Mouse (Mus musculus) kidney, embryonic 16.5 days (tissue): ENCODE results near the gene Dnajc9. TPM values are rescaled to one million over a fixed set of nuclear protein-coding genes. Genes with fewer than 3 reads are reported as not detected.

Experiments
- polyA plus RNA-seq: library from polyadenylated mRNA; unstranded; fragments of >200 nt; fragmentation: Nextera tagmentation; extraction: Ambion mirVana; gene quantifications from 2 replicates; pipeline ENCODE4 v1.2.1, GENCODE M21; 2015

Dnajc9 gene
- polyA plus RNA-seq, 1 experiment from 2014 or later: 184 TPM

Other genes starting within 250 kb of the Dnajc9 start
- gene Kcnk5, start 207.1 kb downstream of the Dnajc9 start, polyA plus RNA-seq: 21.9 and 22.7 TPM in 2 replicates
- not detected in 2 replicates for gene Kcnk16, start 119.7 kb downstream of the Dnajc9 start, polyA plus RNA-seq
- 13.9 and 21.0 TPM in 2 replicates for gene Nudt13, start 94.2 kb downstream of the Dnajc9 start, polyA plus RNA-seq
- 60.9 and 61.9 TPM in 2 replicates for gene Ecd, start 40.8 kb downstream of the Dnajc9 start, polyA plus RNA-seq
- gene Fam149b, start 40.7 kb downstream of the Dnajc9 start, polyA plus RNA-seq: 36.9 TPM in 2 replicates
- 90.7 and 95.7 TPM in 2 replicates for gene Mrps16, start 4.7 kb upstream of the Dnajc9 start, polyA plus RNA-seq
- 1.0 and 1.2 TPM in 2 replicates for gene Cfap70, start 63.3 kb upstream of the Dnajc9 start, polyA plus RNA-seq
- 42.1 and 46.3 TPM in 2 replicates for gene Anxa7, start 91.2 kb upstream of the Dnajc9 start, polyA plus RNA-seq
- gene Mss51, start 108.0 kb upstream of the Dnajc9 start, polyA plus RNA-seq: 0.55 TPM in 2 replicates
- 29.1 and 37.2 TPM in 2 replicates for gene Ppp3cb, start 157.7 kb upstream of the Dnajc9 start, polyA plus RNA-seq